ENCODE assay signal across 8 mouse cellular contexts in genomic region chr6:30403465-30403864, GRCm38 (mm10). TPM values are rescaled to one million over a fixed set of nuclear protein-coding genes. Genes with fewer than 3 reads are reported as not detected.
DNase-seq lines count a peak whose midpoint lies in the region; ATAC-seq lines count a peak whose summit lies in the region.

No protein-coding gene starts in this region.

- DNase-seq in T-cell, adult 2 months (ENCODE audit: low spot score) = peak; percentile 66
- peak; percentile 82 to 84 for DNase-seq in cerebellum, postnatal 10 days
- peak; percentile 59 to 88 for DNase-seq in frontal cortex, adult 2 months (ENCODE audit: extremely low spot score in 1 of 2, low spot score in 1 of 2)
- peak; percentile 62 for DNase-seq in layer of hippocampus, adult 9-11 months
- peak; percentile 67 for DNase-seq in thymus, postnatal 25 days

- H3K9me3 ChIP-seq in hindbrain, embryonic 12.5 days (replicated peaks) = no peaks in the 10 kb centered on the region
- H3K9me3 ChIP-seq in lung, embryonic 15.5 days = no peaks in the 10 kb centered on the region

- 22% methylated on average over 4 of the region's 4 CpGs for WGBS in hindbrain, embryonic 12.5 days
- 20% methylated on average over 4 of the region's 4 CpGs for WGBS in lung, embryonic 15.5 days

- ATAC-seq in hindbrain, embryonic 12.5 days (ENCODE audit: low FRiP score) = no peak
- ATAC-seq in lung, embryonic 15.5 days (ENCODE audit: borderline replicate concordance, extremely low read depth, low FRiP score, low TSS enrichment) = no peak
- peak; percentile 70 for ATAC-seq in neutrophil, adult 5-6 weeks (ENCODE audit: extremely low read depth, insufficient number of reproducible peaks, low FRiP score, poor library complexity, severe bottlenecking)

- H3K27me3 ChIP-seq in hindbrain, embryonic 12.5 days = no peaks in the 10 kb centered on the region
- H3K27me3 ChIP-seq in lung, embryonic 15.5 days = no peaks in the 10 kb centered on the region

- H3K9ac ChIP-seq in hindbrain, embryonic 12.5 days = peak overlapping the region; percentile 43; the same call in 1 of the 2 replicates
- H3K9ac ChIP-seq in lung, embryonic 15.5 days = no peak overlapping the region

- peaks cover 5% of the 10 kb centered on the region; the same call in 1 of the 2 replicates for H3K4me1 ChIP-seq in hindbrain, embryonic 12.5 days
- H3K4me1 ChIP-seq in lung, embryonic 15.5 days = peaks cover 6% of the 10 kb centered on the region; the same call in 1 of the 2 replicates

- 0 out of 2 replicates have a peak overlapping the region, but pooled peaks have one; percentile 40 for H3K27ac ChIP-seq in hindbrain, embryonic 12.5 days
- no peak overlapping the region for H3K27ac ChIP-seq in lung, embryonic 15.5 days

- peak overlapping the region; percentile 18; the same call in 1 of the 2 replicates for H3K4me3 ChIP-seq in hindbrain, embryonic 12.5 days
- H3K4me3 ChIP-seq in lung, embryonic 15.5 days = peak overlapping the region; percentile 27

- peak overlapping the region; percentile 48 for H3K4me2 ChIP-seq in hindbrain, embryonic 12.5 days (replicated peaks)
- H3K4me2 ChIP-seq in lung, embryonic 15.5 days = peak overlapping the region; percentile 49

- H3K36me3 ChIP-seq in hindbrain, embryonic 12.5 days = no peaks in the 10 kb centered on the region
- H3K36me3 ChIP-seq in lung, embryonic 15.5 days = no peaks in the 10 kb centered on the region

RNA-seq across cellular contexts. Expression of gene Klhdc10, which starts 1.8 kb away (rescaled TPM):
- 55.5 and 62.7 TPM in 2 replicates for polyA plus RNA-seq in frontal cortex, adult 2 months (2012; rRNA removed)
- polyA plus RNA-seq in hindbrain, embryonic 12.5 days (2016; fragmentation: Nextera tagmentation; extraction: Ambion mirVana) = 42.5 and 45.4 TPM in 2 replicates
- polyA plus RNA-seq in lung, embryonic 15.5 days (2015; fragmentation: Nextera tagmentation; extraction: Ambion mirVana) = 21.5 and 23.2 TPM in 2 replicates
- 13.5 and 19.3 TPM in 2 replicates for total RNA-seq in neutrophil, adult 5-6 weeks (2017)

RNA-seq across cellular contexts. Expression of gene Zc3hc1, which starts 12.6 kb away (rescaled TPM):
- 24.4 and 25.4 TPM in 2 replicates for polyA plus RNA-seq in frontal cortex, adult 2 months (2012; rRNA removed)
- polyA plus RNA-seq in hindbrain, embryonic 12.5 days (2016; fragmentation: Nextera tagmentation; extraction: Ambion mirVana) = 65.3 and 67.6 TPM in 2 replicates
- polyA plus RNA-seq in lung, embryonic 15.5 days (2015; fragmentation: Nextera tagmentation; extraction: Ambion mirVana) = 62.7 and 65.2 TPM in 2 replicates
- 21.9 and 24.6 TPM in 2 replicates for total RNA-seq in neutrophil, adult 5-6 weeks (2017)
